Mouse (Mus musculus) limb, embryonic 15.5 days (tissue): ENCODE data around the gene Ltbp3. TPM values are rescaled to one million over a fixed set of nuclear protein-coding genes. Genes with fewer than 3 reads are reported as not detected.

Source experiments
- ATAC-seq: fragments of 200-750 bp; cut with Nextera tagmentation; 2 replicates; pipeline ENCODE4 v1.8.0; 2017; ENCODE audit warnings: low read depth, moderate TSS enrichment; ENCODE audit not compliant: insufficient number of reproducible peaks, low FRiP score, low TSS enrichment
- H3K27ac ChIP-seq: fragments of 300-500 bp; sonication (generic); 2 replicates; pipeline ENCODE4 v1.5.1; 2015; ENCODE audit warnings: moderate library complexity, mild to moderate bottlenecking, inconsistent platforms
- H3K27me3 ChIP-seq: fragments of 300-500 bp; sonication (generic); 2 replicates; pipeline ENCODE4 v1.6.1; 2015; ENCODE audit warnings: inconsistent platforms
- H3K36me3 ChIP-seq: fragments of 300-500 bp; sonication (generic); 2 replicates; pipeline ENCODE4 v1.6.1; 2015; ENCODE audit warnings: inconsistent platforms
- H3K4me1 ChIP-seq: fragments of 300-500 bp; sonication (generic); 2 replicates; pipeline ENCODE4 v1.6.1; 2015; ENCODE audit warnings: inconsistent platforms
- H3K4me2 ChIP-seq: fragments of 300-500 bp; sonication (generic); 2 replicates; pipeline ENCODE4 v1.6.1; 2015; ENCODE audit warnings: mild to moderate bottlenecking, inconsistent platforms
- H3K4me3 ChIP-seq: fragments of 300-500 bp; sonication (generic); 2 replicates; pipeline ENCODE4 v1.5.1; 2015; ENCODE audit warnings: mild to moderate bottlenecking, inconsistent platforms
- H3K9ac ChIP-seq: fragments of 300-500 bp; sonication (generic); 2 replicates; pipeline ENCODE4 v1.6.1; 2015; ENCODE audit warnings: inconsistent platforms
- H3K9me3 ChIP-seq: fragments of 300-500 bp; sonication (generic); 2 replicates; pipeline ENCODE4 v1.6.1; 2016; ENCODE audit warnings: inconsistent platforms
- WGBS: fragments of 180-500 bp; shearing (Covaris S2); methylation state at CpG from one replicate; pipeline ENCODE4 v1.1.7; 2015; 5-methylcytosine and 5-hydroxymethylcytosine counted together
- polyA plus RNA-seq: library from polyadenylated mRNA; unstranded; fragments of >200 nt; fragmentation: Nextera tagmentation; extraction: Ambion mirVana; gene quantifications from 2 replicates; pipeline ENCODE4 v1.2.1, GENCODE M21; 2015

The Ltbp3 gene
- polyA plus RNA-seq, 1 experiment from 2014 or later, result 64.3 TPM

DNA sequence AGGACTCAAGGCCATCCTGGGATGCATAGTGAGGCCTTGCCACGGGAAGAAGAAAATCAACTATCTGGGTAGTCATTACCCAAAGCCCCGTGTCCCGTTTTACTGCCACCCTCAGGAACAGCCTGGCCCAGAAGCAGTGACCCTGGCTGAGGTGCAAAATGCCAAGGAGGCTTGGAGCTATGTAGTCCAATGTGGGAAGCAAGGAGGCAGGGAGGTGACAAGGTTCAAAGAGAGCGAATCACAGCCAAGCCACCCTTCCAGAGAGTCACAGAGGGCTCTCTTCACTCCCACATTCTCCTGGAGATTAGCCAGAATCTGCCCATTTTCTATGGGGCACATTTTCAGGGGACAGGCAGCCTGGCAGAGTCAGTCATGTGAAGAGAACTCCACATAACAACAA is 26.6 kb downstream of the Ltbp3 start:
- Histone ChIP-seq H3K4me3 (no peak overlapping the region), H3K27me3 (no peaks in the 10 kb centered on the region), H3K36me3 (peaks cover 73% of the 10 kb centered on the region), H3K4me2 (no peak overlapping the region), H3K9me3 (no peaks in the 10 kb centered on the region), H3K9ac (no peak overlapping the region), H3K4me1 (peaks cover 16% of the 10 kb centered on the region), H3K27ac (no peak overlapping the region)
- WGBS, result 79% methylated on average over 4 of the region's 4 CpGs
- no peak for ATAC-seq

- 33% methylated on average over 9 of the region's 9 CpGs for WGBS
- Histone ChIP-seq H3K9ac (peak overlapping the region; percentile 72), H3K9me3 (no peaks in the 10 kb centered on the region), H3K27me3 (no peaks in the 10 kb centered on the region), H3K4me1 (peaks cover 16% of the 10 kb centered on the region), H3K4me2 (peak overlapping the region; percentile 77), H3K36me3 (peaks cover 46% of the 10 kb centered on the region), H3K27ac (peak overlapping the region; percentile 80), H3K4me3 (peak overlapping the region; percentile 63)
- ATAC-seq, result no peak
These were observed 29.6 kb downstream of the Ltbp3 start for GRCm38 (mm10) chr19:5770311-5770710.

DNA sequence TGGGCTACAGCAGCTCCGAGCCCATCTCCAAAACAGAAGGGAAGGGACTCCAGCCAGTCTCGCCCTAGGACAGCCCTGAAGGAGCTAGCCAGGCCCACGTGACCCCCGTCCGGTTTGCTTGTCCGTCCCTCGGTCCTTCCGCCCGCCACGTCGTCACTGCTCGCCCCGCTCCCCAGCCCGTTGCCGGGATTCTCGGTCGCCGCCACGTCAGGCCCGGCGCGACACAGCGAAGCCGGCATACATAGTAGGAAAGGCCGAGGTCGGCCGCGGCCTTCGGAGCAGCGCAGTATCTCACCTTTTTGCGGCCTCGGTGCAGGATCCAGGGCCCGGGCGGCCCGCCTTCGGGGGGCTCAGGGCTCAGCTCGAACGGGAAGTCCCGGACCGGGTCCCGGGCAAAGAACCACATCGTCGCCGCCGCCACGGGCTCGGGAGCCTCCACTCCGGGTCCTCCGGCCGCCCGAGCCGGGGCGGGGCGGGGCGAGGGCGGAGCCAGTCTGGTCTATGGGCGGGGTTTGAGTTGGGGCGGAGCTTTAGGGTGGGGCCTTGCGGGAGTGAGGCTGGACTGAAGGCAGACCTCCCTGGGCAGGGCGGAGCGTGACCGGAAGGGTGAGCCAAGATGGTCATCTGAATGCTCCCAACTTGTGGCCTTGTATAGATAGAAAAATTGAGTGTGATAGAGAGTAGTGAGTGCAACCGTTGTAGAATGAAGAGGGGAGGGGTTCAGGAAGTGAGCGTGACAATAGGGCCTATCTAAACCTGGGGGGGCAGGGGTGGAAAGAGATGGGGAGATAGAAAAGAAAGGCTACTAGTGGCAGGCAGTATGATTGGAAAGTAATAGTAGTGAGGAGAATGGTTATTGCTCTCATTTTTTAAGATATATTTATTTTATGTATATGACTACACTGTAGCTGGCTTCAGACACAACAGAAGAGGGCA is 30.5 kb downstream of the Ltbp3 start, which contains the start of gene Scyl1:
TSS of gene Scyl1 (minus strand) at position 495 of the 936 bp plus-strand sequence.
- H3K27me3 ChIP-seq, result no peaks in the 10 kb centered on the region
- peak within 1 kb of the TSS; percentile 72 for H3K9ac ChIP-seq
- under 1% methylated on average over 59 of the region's 64 CpGs for WGBS
- peak within 1 kb of the TSS; percentile 80 for H3K27ac ChIP-seq
- ATAC-seq, result peak; percentile 92
- peaks cover 16% of the 10 kb centered on the region for H3K4me1 ChIP-seq
- H3K4me2 ChIP-seq, result peak within 1 kb of the TSS; percentile 77
- H3K36me3 ChIP-seq, result peaks cover 37% of the 10 kb centered on the region
- no peaks in the 10 kb centered on the region for H3K9me3 ChIP-seq
- H3K4me3 ChIP-seq, result peak within 1 kb of the TSS; percentile 63

- WGBS, result 76% methylated on average over 9 of the region's 9 CpGs
- Histone ChIP-seq H3K4me2 (no peak overlapping the region), H3K4me1 (no peaks in the 10 kb centered on the region), H3K9me3 (no peaks in the 10 kb centered on the region), H3K36me3 (no peaks in the 10 kb centered on the region), H3K27ac (no peak overlapping the region), H3K9ac (no peak overlapping the region), H3K4me3 (no peak overlapping the region), H3K27me3 (no peaks in the 10 kb centered on the region)
- ATAC-seq, result no peak
These were observed 36.8 kb downstream of the Ltbp3 start for GRCm38 (mm10) chr19:5777387-5778032.

- Histone ChIP-seq H3K4me2 (no peak overlapping the region), H3K27me3 (no peaks in the 10 kb centered on the region), H3K4me3 (no peak overlapping the region), H3K27ac (no peak overlapping the region), H3K9ac (no peak overlapping the region), H3K9me3 (no peaks in the 10 kb centered on the region), H3K36me3 (no peaks in the 10 kb centered on the region), H3K4me1 (no peaks in the 10 kb centered on the region)
- 57% methylated on average over 8 of the region's 8 CpGs for WGBS
- ATAC-seq, result no peak
These were observed 37.6 kb downstream of the Ltbp3 start for GRCm38 (mm10) chr19:5778312-5778711.

GRCm38 (mm10) chr19:5780203-5780602 is 39.5 kb downstream of the Ltbp3 start:
- Histone ChIP-seq H3K4me1 (no peaks in the 10 kb centered on the region), H3K4me3 (no peak overlapping the region), H3K36me3 (no peaks in the 10 kb centered on the region), H3K9me3 (no peaks in the 10 kb centered on the region), H3K9ac (no peak overlapping the region), H3K27ac (no peak overlapping the region), H3K4me2 (no peak overlapping the region), H3K27me3 (no peaks in the 10 kb centered on the region)
- WGBS, result 71% methylated on average over 7 of the region's 7 CpGs
- no peak for ATAC-seq

GRCm38 (mm10) chr19:5781532-5781931 is 40.8 kb downstream of the Ltbp3 start:
- no peak for ATAC-seq
- H3K27me3 ChIP-seq, result no peaks in the 10 kb centered on the region
- H3K36me3 ChIP-seq, result no peaks in the 10 kb centered on the region
- no peak overlapping the region for H3K9ac ChIP-seq
- no peaks in the 10 kb centered on the region for H3K9me3 ChIP-seq
- 81% methylated on average over 6 of the region's 6 CpGs for WGBS
- no peak overlapping the region for H3K4me3 ChIP-seq
- H3K4me1 ChIP-seq, result no peaks in the 10 kb centered on the region
- no peak overlapping the region for H3K27ac ChIP-seq
- no peak overlapping the region for H3K4me2 ChIP-seq

GRCm38 (mm10) chr19:5782121-5782520 is 41.4 kb downstream of the Ltbp3 start:
- 89% methylated on average over 1 of the region's 1 CpGs for WGBS
- ATAC-seq, result no peak
- Histone ChIP-seq H3K9ac (no peak overlapping the region), H3K9me3 (no peaks in the 10 kb centered on the region), H3K27ac (no peak overlapping the region), H3K4me2 (no peak overlapping the region), H3K4me3 (no peak overlapping the region), H3K4me1 (peaks cover 4% of the 10 kb centered on the region; the same call in 1 of the 2 replicates), H3K27me3 (no peaks in the 10 kb centered on the region), H3K36me3 (no peaks in the 10 kb centered on the region)

DNA sequence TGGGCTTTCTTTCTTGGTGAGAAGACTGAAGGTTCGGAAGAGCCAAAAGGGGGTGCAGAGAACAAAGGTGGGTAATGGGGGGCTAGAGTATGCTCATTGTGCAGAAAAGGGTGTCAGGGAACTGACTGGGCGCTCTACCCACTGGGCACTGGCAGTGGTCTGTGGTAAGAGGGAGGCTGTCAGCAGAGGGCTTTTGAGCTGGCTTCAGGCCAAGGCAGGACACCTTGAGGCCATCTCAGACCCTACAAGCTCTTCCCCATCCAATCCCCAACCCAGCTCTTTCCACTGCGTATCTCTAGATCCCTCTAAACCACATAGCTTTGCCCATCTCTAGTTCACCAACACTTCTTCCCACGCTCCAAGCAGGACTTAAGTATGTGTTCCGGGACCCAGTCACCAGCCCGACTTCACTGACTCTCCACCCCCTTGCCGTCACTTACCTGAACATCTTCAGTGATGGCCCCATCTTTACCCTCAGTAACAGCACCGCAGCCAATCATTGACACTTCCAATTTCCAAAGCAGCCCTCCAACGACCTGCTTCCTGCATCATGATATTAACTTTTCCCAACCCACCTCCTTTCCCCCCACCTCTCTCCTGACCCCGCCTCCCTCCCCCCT is 44.4 kb downstream of the Ltbp3 start:
- H3K9me3 ChIP-seq, result no peaks in the 10 kb centered on the region
- H3K4me2 ChIP-seq, result no peak overlapping the region
- WGBS, result 53% methylated on average over 10 of the region's 10 CpGs
- H3K4me1 ChIP-seq, result peaks cover 8% of the 10 kb centered on the region; the same call in 1 of the 2 replicates
- H3K9ac ChIP-seq, result no peak overlapping the region
- no peaks in the 10 kb centered on the region for H3K27me3 ChIP-seq
- no peak overlapping the region for H3K27ac ChIP-seq
- H3K4me3 ChIP-seq, result no peak overlapping the region
- no peaks in the 10 kb centered on the region for H3K36me3 ChIP-seq
- no peak for ATAC-seq

- Histone ChIP-seq H3K9me3 (no peaks in the 10 kb centered on the region), H3K27ac (peak overlapping the region; percentile 69), H3K4me3 (no peak overlapping the region), H3K36me3 (no peaks in the 10 kb centered on the region), H3K4me2 (no peak overlapping the region), H3K27me3 (no peaks in the 10 kb centered on the region), H3K9ac (no peak overlapping the region), H3K4me1 (peaks cover 8% of the 10 kb centered on the region; the same call in 1 of the 2 replicates)
- WGBS, result 7% methylated on average over 12 of the region's 12 CpGs
- ATAC-seq, result peak; percentile 69; the same call in 1 of the 2 replicates
These were observed 45.9 kb downstream of the Ltbp3 start for GRCm38 (mm10) chr19:5786441-5787114.

- peak; percentile 40; the same call in 1 of the 2 replicates for ATAC-seq
- Histone ChIP-seq H3K36me3 (no peaks in the 10 kb centered on the region), H3K27me3 (no peaks in the 10 kb centered on the region), H3K27ac (peak overlapping the region; percentile 69), H3K4me3 (no peak overlapping the region), H3K4me1 (peaks cover 8% of the 10 kb centered on the region; the same call in 1 of the 2 replicates), H3K9me3 (no peaks in the 10 kb centered on the region), H3K4me2 (no peak overlapping the region), H3K9ac (no peak overlapping the region)
- WGBS, result 8% methylated on average over 8 of the region's 8 CpGs
These were observed 46.5 kb downstream of the Ltbp3 start for GRCm38 (mm10) chr19:5787128-5787635.
